Mouse (Mus musculus) forebrain, embryonic 10.5 days (tissue): ENCODE data around the gene Tango2. TPM values are rescaled to one million over a fixed set of nuclear protein-coding genes. Genes with fewer than 3 reads are reported as not detected.

Experiments used
- DNase-seq: peaks from one replicate; pipeline ENCODE4 v3.0.0-alpha.2; 2017; ENCODE audit warnings: low spot score; ENCODE audit errors: extremely low spot score
- H3K27ac ChIP-seq: fragments of 300-500 bp; sonication (generic); 2 replicates; pipeline ENCODE4 v1.5.1; 2016; ENCODE audit warnings: mild to moderate bottlenecking
- H3K27me3 ChIP-seq: fragments of 300-500 bp; sonication (generic); 2 replicates; pipeline ENCODE4 v1.6.1; 2016; ENCODE audit warnings: mild to moderate bottlenecking; ENCODE audit not compliant: poor library complexity, severe bottlenecking
- H3K36me3 ChIP-seq: fragments of 300-500 bp; sonication (generic); replicated peaks from 2 replicates; pipeline ENCODE4 v1.6.1; 2016; ENCODE audit warnings: mild to moderate bottlenecking, moderate library complexity
- H3K4me1 ChIP-seq: fragments of 300-500 bp; sonication (generic); 2 replicates; pipeline ENCODE4 v1.6.1; 2016
- H3K4me3 ChIP-seq: fragments of 300-500 bp; sonication (generic); 2 replicates; pipeline ENCODE4 v1.5.1; 2016; ENCODE audit warnings: mild to moderate bottlenecking, moderate library complexity
- H3K9me3 ChIP-seq: fragments of 300-500 bp; sonication (generic); 2 replicates; pipeline ENCODE4 v1.6.1; 2016; ENCODE audit warnings: mild to moderate bottlenecking, moderate library complexity
- WGBS: fragments of 180-500 bp; shearing (Covaris S2); methylation state at CpG from one replicate; pipeline ENCODE4 v1.1.7; 2016; 5-methylcytosine and 5-hydroxymethylcytosine counted together
- polyA plus RNA-seq: library from polyadenylated mRNA; unstranded; fragments of >200 nt; fragmentation: Nextera tagmentation; extraction: Ambion mirVana; gene quantifications from 2 replicates; pipeline ENCODE4 v1.2.1, GENCODE M21; 2016

The Tango2 gene
- 35.7 and 37.1 TPM in 2 replicates for polyA plus RNA-seq

GRCm38 (mm10) chr16:18347931-18348600 lies at the start of gene Tango2, which contains the start of gene Arvcf:
TSS of gene Tango2 (minus strand) at chr16:18348103.
TSS of gene Arvcf (plus strand) at chr16:18348182.
- H3K27me3 ChIP-seq: peaks cover 49% of the 10 kb centered on the region
- H3K27ac ChIP-seq: peak within 1 kb of the TSS; percentile 90
- peaks cover 7% of the 10 kb centered on the region; the same call in 1 of the 2 replicates for H3K36me3 ChIP-seq
- H3K4me3 ChIP-seq: peak within 1 kb of the TSS; percentile 94
- H3K4me1 ChIP-seq: peaks cover 67% of the 10 kb centered on the region
- DNase-seq: peak; percentile 96
- WGBS: under 1% methylated on average over 44 of the region's 44 CpGs
- no peaks in the 10 kb centered on the region for H3K9me3 ChIP-seq

GRCm38 (mm10) chr16:18396791-18397621 lies 49.1 kb upstream of the Tango2 start:
- Histone ChIP-seq H3K9me3 (no peaks in the 10 kb centered on the region), H3K27ac (peak overlapping the region; percentile 84), H3K4me1 (peaks cover 91% of the 10 kb centered on the region), H3K4me3 (no peak overlapping the region), H3K36me3 (peaks cover 62% of the 10 kb centered on the region), H3K27me3 (no peaks in the 10 kb centered on the region)
- WGBS: 95% methylated on average over 27 of the region's 27 CpGs
- DNase-seq: no peak

- H3K27me3 ChIP-seq: no peaks in the 10 kb centered on the region
- WGBS: 84% methylated on average over 2 of the region's 2 CpGs
- no peaks in the 10 kb centered on the region for H3K9me3 ChIP-seq
- H3K4me1 ChIP-seq: peaks cover 90% of the 10 kb centered on the region
- peak overlapping the region; percentile 84 for H3K27ac ChIP-seq
- H3K36me3 ChIP-seq: peaks cover 54% of the 10 kb centered on the region
- DNase-seq: no peak
- H3K4me3 ChIP-seq: peak overlapping the region; percentile 41
These were observed 48.3 kb upstream of the Tango2 start for GRCm38 (mm10) chr16:18396201-18396600.

GRCm38 (mm10) chr16:18395620-18396036 lies 47.7 kb upstream of the Tango2 start:
- Histone ChIP-seq H3K4me3 (peak overlapping the region; percentile 41), H3K27me3 (no peaks in the 10 kb centered on the region), H3K9me3 (no peaks in the 10 kb centered on the region), H3K4me1 (peaks cover 84% of the 10 kb centered on the region), H3K36me3 (peaks cover 48% of the 10 kb centered on the region), H3K27ac (peak overlapping the region; percentile 84)
- no peak for DNase-seq
- 44% methylated on average over 6 of the region's 7 CpGs for WGBS

- Histone ChIP-seq H3K27ac (peak overlapping the region; percentile 84), H3K4me3 (peak overlapping the region; percentile 41), H3K36me3 (peaks cover 42% of the 10 kb centered on the region), H3K4me1 (peaks cover 84% of the 10 kb centered on the region), H3K27me3 (no peaks in the 10 kb centered on the region), H3K9me3 (no peaks in the 10 kb centered on the region)
- no peak for DNase-seq
- 25% methylated on average over 11 of the region's 11 CpGs for WGBS
These were observed 47.1 kb upstream of the Tango2 start for GRCm38 (mm10) chr16:18394777-18395619.

- H3K36me3 ChIP-seq: peaks cover 32% of the 10 kb centered on the region
- peaks cover 84% of the 10 kb centered on the region for H3K4me1 ChIP-seq
- WGBS: 87% methylated on average over 3 of the region's 3 CpGs
- no peaks in the 10 kb centered on the region for H3K27me3 ChIP-seq
- peak overlapping the region; percentile 96 for H3K27ac ChIP-seq
- peak overlapping the region; percentile 88 for H3K4me3 ChIP-seq
- DNase-seq: no peak
- H3K9me3 ChIP-seq: no peaks in the 10 kb centered on the region
These were observed 46.2 kb upstream of the Tango2 start for GRCm38 (mm10) chr16:18394056-18394455.

- no peak for DNase-seq
- no peaks in the 10 kb centered on the region for H3K9me3 ChIP-seq
- H3K27ac ChIP-seq: peak overlapping the region; percentile 96
- 50% methylated on average over 5 of the region's 5 CpGs for WGBS
- H3K4me1 ChIP-seq: peaks cover 84% of the 10 kb centered on the region
- H3K4me3 ChIP-seq: peak overlapping the region; percentile 88
- peaks cover 28% of the 10 kb centered on the region for H3K36me3 ChIP-seq
- H3K27me3 ChIP-seq: no peaks in the 10 kb centered on the region
These were observed 45.7 kb upstream of the Tango2 start for GRCm38 (mm10) chr16:18393595-18393994.

GRCm38 (mm10) chr16:18392469-18393426 lies 44.8 kb upstream of the Tango2 start:
- Histone ChIP-seq H3K27ac (peak overlapping the region; percentile 96), H3K4me1 (peaks cover 84% of the 10 kb centered on the region), H3K36me3 (peaks cover 19% of the 10 kb centered on the region), H3K9me3 (no peaks in the 10 kb centered on the region), H3K4me3 (peak overlapping the region; percentile 88), H3K27me3 (no peaks in the 10 kb centered on the region)
- DNase-seq: peak; percentile 91
- WGBS: under 1% methylated on average over 63 of the region's 63 CpGs

GRCm38 (mm10) chr16:18391728-18392127 lies 43.8 kb upstream of the Tango2 start:
- Histone ChIP-seq H3K4me3 (0 out of 2 replicates have a peak overlapping the region, but pooled peaks have one; percentile 88), H3K36me3 (peaks cover 9% of the 10 kb centered on the region), H3K27me3 (no peaks in the 10 kb centered on the region), H3K4me1 (peaks cover 93% of the 10 kb centered on the region), H3K27ac (peak overlapping the region; percentile 96), H3K9me3 (no peaks in the 10 kb centered on the region)
- DNase-seq: no peak
- 91% methylated on average over 3 of the region's 3 CpGs for WGBS

- Histone ChIP-seq H3K4me3 (no peak overlapping the region), H3K4me1 (peaks cover 93% of the 10 kb centered on the region), H3K9me3 (no peaks in the 10 kb centered on the region), H3K27ac (peak overlapping the region; percentile 96; the same call in 1 of the 2 replicates), H3K27me3 (no peaks in the 10 kb centered on the region), H3K36me3 (peaks cover 3% of the 10 kb centered on the region)
- 95% methylated on average over 3 of the region's 3 CpGs for WGBS
- no peak for DNase-seq
These were observed 43.2 kb upstream of the Tango2 start for GRCm38 (mm10) chr16:18391127-18391526.

- no peak overlapping the region for H3K4me3 ChIP-seq
- DNase-seq: no peak
- no peaks in the 10 kb centered on the region for H3K9me3 ChIP-seq
- H3K4me1 ChIP-seq: peaks cover 89% of the 10 kb centered on the region
- no peaks in the 10 kb centered on the region for H3K27me3 ChIP-seq
- WGBS: 71% methylated on average over 6 of the region's 6 CpGs
- no peaks in the 10 kb centered on the region; the same call in none of the 2 replicates for H3K36me3 ChIP-seq
- peak overlapping the region; percentile 48 for H3K27ac ChIP-seq
These were observed 42.5 kb upstream of the Tango2 start for GRCm38 (mm10) chr16:18390399-18390798.
